Mouse (Mus musculus): Measurements from ENCODE around the gene Pnmt. TPM values are rescaled to one million over a fixed set of nuclear protein-coding genes. Genes with fewer than 3 reads are reported as not detected.

The Pnmt gene
- polyA plus RNA-seq, 1 experiment from 2014 or later = 0.49 TPM

DNA sequence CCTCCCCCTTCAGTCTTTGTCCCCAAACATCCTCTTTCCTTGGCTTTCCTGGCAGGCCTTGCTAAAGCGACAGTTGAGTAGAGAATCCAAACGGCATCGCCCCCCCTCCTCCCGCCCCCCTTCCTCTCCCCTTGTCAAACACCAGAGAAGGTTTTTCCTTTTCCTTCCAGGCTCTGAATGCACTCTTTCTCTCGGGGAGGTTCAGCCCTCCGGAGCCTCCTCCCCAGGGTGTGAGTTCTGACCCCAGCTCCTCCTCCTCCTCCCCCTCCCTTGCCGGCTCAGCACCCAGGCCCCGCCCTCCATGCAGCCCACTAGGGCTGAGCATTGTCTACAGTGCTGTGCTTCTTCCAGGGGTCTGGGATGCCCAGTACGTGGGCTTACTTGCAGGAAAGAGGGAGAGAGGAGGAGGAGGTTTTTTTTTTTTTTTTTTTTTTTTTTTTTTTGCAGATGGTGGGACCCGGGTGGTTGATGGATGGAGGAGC is 23.1 kb downstream of the Pnmt start:
- H3K4me1 ChIP-seq (ENCODE audit: control insufficient read depth, insufficient read depth, low read length) = peaks cover 21% of the 10 kb centered on the region
- no peaks in the 10 kb centered on the region for H3K36me3 ChIP-seq (ENCODE audit: control insufficient read depth, insufficient read depth, low read length)
- peak overlapping the region; percentile 48 for H3K9ac ChIP-seq (ENCODE audit: low read depth, low read length)
- DNase-seq (ENCODE audit: low spot score) (peak; percentile 75), ATAC-seq (ENCODE audit: low read depth) (peak; percentile 42)
- H3K4me3 ChIP-seq (ENCODE audit: low read depth, low read length) = peak overlapping the region; percentile 18
- no peaks in the 10 kb centered on the region for H3K9me3 ChIP-seq (ENCODE audit: control insufficient read depth, low read length)
- WGBS = under 1% methylated on average over 8 of the region's 10 CpGs
- H3K4me2 ChIP-seq (ENCODE audit: low read depth, low read length) = peak overlapping the region; percentile 35
- H3K27me3 ChIP-seq (replicated peaks; ENCODE audit: control insufficient read depth, insufficient read depth, low read length) = no peaks in the 10 kb centered on the region
- peak overlapping the region; percentile 71 for H3K27ac ChIP-seq (replicated peaks; ENCODE audit: low read depth, low read length)

DNA sequence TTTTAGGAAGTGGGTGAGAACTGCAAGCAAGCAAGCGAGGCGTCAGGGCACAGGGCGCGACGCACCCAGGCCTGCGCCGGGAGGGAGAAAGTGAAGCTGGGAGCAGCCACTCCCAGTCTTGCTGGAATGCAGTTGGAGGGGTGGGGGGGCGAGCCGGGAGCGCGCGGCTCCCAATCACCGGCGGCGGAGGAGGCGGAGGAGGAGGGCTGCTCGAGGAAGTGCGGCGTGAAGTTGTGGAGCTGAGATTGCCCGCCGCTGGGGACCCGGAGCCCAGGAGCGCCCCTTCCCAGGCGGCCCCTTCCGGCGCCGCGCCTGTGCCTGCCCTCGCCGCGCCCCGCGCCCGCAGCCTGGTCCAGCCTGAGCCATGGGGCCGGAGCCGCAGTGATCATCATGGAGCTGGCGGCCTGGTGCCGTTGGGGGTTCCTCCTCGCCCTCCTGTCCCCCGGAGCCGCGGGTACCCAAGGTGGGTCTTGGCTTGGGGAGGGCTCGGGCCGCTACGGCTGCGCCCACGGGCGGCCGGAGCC is 26.1 kb downstream of the Pnmt start, which contains the start of gene Erbb2:
TSS of gene Erbb2 (plus strand) at position 198 of the 524 bp plus-strand sequence.
- ATAC-seq (ENCODE audit: low read depth) = peak; percentile 90
- Histone ChIP-seq H3K4me1 (ENCODE audit: control insufficient read depth, insufficient read depth, low read length) (peaks cover 24% of the 10 kb centered on the region), H3K4me3 (ENCODE audit: low read depth, low read length) (peak within 1 kb of the TSS; percentile 95), H3K4me2 (ENCODE audit: low read depth, low read length) (peak within 1 kb of the TSS; percentile 73), H3K27me3 (replicated peaks; ENCODE audit: control insufficient read depth, insufficient read depth, low read length) (no peaks in the 10 kb centered on the region), H3K9me3 (ENCODE audit: control insufficient read depth, low read length) (no peaks in the 10 kb centered on the region), H3K36me3 (ENCODE audit: control insufficient read depth, insufficient read depth, low read length) (0 out of 2 replicates have a peak, but pooled peaks cover 4% of the 10 kb centered on the region), H3K9ac (ENCODE audit: low read depth, low read length) (peak within 1 kb of the TSS; percentile 92), H3K27ac (replicated peaks; ENCODE audit: low read depth, low read length) (peak within 1 kb of the TSS; percentile 98)
- DNase-seq (ENCODE audit: low spot score) = peak; percentile 94
- WGBS = 0% methylated on average over 14 of the region's 49 CpGs

DNA sequence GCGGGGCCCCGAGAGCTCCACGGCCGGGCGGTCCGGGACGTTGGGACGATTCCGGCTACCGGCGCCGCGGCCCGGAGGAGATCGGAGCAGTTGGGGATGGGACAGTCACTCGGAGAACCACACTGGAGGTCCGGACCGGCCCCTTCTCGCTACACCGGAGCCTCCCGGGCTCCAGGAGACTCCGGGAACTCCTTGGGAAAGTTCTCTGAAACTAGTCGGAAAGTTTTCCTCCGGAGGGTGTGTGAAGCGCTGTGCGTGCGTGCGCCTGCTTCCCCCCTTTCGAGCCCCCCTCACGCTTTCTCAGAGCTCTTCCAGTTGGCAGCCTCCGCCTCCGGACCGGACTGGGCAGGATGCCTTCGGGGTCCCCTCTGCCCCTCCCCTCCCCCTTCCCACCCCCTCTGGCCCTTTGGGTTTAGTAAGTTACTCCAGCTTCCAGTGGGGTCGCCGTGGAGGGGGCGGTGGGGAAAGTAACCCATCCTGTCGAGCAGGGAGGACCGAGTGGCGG is 26.6 kb downstream of the Pnmt start:
- H3K27me3 ChIP-seq (replicated peaks; ENCODE audit: control insufficient read depth, insufficient read depth, low read length) = no peaks in the 10 kb centered on the region
- H3K36me3 ChIP-seq (ENCODE audit: control insufficient read depth, insufficient read depth, low read length) = 0 out of 2 replicates have a peak, but pooled peaks cover 4% of the 10 kb centered on the region
- H3K4me1 ChIP-seq (ENCODE audit: control insufficient read depth, insufficient read depth, low read length) = peaks cover 24% of the 10 kb centered on the region
- 0% methylated on average over 21 of the region's 40 CpGs for WGBS
- peak overlapping the region; percentile 73 for H3K4me2 ChIP-seq (ENCODE audit: low read depth, low read length)
- H3K9ac ChIP-seq (ENCODE audit: low read depth, low read length) = peak overlapping the region; percentile 92
- peak; percentile 69 for ATAC-seq (ENCODE audit: low read depth)
- DNase-seq (ENCODE audit: low spot score) = peak; percentile 81
- H3K4me3 ChIP-seq (ENCODE audit: low read depth, low read length) = peak overlapping the region; percentile 95
- H3K9me3 ChIP-seq (ENCODE audit: control insufficient read depth, low read length) = no peaks in the 10 kb centered on the region
- peak overlapping the region; percentile 98 for H3K27ac ChIP-seq (replicated peaks; ENCODE audit: low read depth, low read length)

GRCm38 (mm10) chr11:98413731-98414130 is 27.5 kb downstream of the Pnmt start:
- Histone ChIP-seq H3K4me1 (ENCODE audit: control insufficient read depth, insufficient read depth, low read length) (peaks cover 23% of the 10 kb centered on the region), H3K27ac (replicated peaks; ENCODE audit: low read depth, low read length) (peak overlapping the region; percentile 98; the same call in 1 of the 2 replicates), H3K9me3 (ENCODE audit: control insufficient read depth, low read length) (no peaks in the 10 kb centered on the region), H3K4me2 (ENCODE audit: low read depth, low read length) (peak overlapping the region; percentile 73), H3K4me3 (ENCODE audit: low read depth, low read length) (peak overlapping the region; percentile 95), H3K27me3 (replicated peaks; ENCODE audit: control insufficient read depth, insufficient read depth, low read length) (no peaks in the 10 kb centered on the region), H3K9ac (ENCODE audit: low read depth, low read length) (peak overlapping the region; percentile 92), H3K36me3 (ENCODE audit: control insufficient read depth, insufficient read depth, low read length) (0 out of 2 replicates have a peak, but pooled peaks cover 4% of the 10 kb centered on the region)
- ATAC-seq (ENCODE audit: low read depth) (no peak), DNase-seq (ENCODE audit: low spot score) (no peak)
- WGBS = 13% methylated on average over 7 of the region's 7 CpGs

GRCm38 (mm10) chr11:98414162-98414561 is 27.9 kb downstream of the Pnmt start:
- ATAC-seq (ENCODE audit: low read depth) (no peak), DNase-seq (ENCODE audit: low spot score) (no peak)
- no peaks in the 10 kb centered on the region for H3K9me3 ChIP-seq (ENCODE audit: control insufficient read depth, low read length)
- WGBS = 13% methylated on average over 1 of the region's 2 CpGs
- no peaks in the 10 kb centered on the region for H3K27me3 ChIP-seq (replicated peaks; ENCODE audit: control insufficient read depth, insufficient read depth, low read length)
- peak overlapping the region; percentile 73 for H3K4me2 ChIP-seq (ENCODE audit: low read depth, low read length)
- H3K4me3 ChIP-seq (ENCODE audit: low read depth, low read length) = peak overlapping the region; percentile 95
- H3K36me3 ChIP-seq (ENCODE audit: control insufficient read depth, insufficient read depth, low read length) = peaks cover 8% of the 10 kb centered on the region; the same call in 1 of the 2 replicates
- peak overlapping the region; percentile 92 for H3K9ac ChIP-seq (ENCODE audit: low read depth, low read length)
- H3K27ac ChIP-seq (replicated peaks; ENCODE audit: low read depth, low read length) = no peak overlapping the region
- peaks cover 19% of the 10 kb centered on the region for H3K4me1 ChIP-seq (ENCODE audit: control insufficient read depth, insufficient read depth, low read length)

DNA sequence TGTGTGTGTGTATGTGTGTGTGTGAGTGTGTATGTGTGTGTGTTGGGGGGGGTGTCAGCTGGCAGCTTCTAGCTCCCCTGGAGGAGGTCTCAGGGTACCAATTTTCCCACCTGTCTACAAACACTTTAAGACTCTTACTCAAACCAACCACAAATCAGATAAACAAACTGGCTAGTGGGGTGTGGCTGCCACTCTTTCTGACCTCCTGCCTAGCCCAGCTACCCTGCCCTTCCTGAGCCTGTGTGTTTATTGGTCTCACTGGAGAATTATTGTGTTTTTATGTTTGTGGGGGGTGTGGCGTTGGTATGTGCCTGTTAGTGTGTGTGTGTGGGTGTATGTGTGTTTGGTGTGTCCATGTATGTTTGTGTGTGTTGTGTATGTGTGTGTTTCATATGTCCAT is 30.8 kb downstream of the Pnmt start:
- Histone ChIP-seq H3K4me1 (ENCODE audit: control insufficient read depth, insufficient read depth, low read length) (peaks cover 10% of the 10 kb centered on the region), H3K36me3 (ENCODE audit: control insufficient read depth, insufficient read depth, low read length) (peaks cover 34% of the 10 kb centered on the region), H3K4me3 (ENCODE audit: low read depth, low read length) (no peak overlapping the region), H3K4me2 (ENCODE audit: low read depth, low read length) (no peak overlapping the region), H3K9me3 (ENCODE audit: control insufficient read depth, low read length) (no peaks in the 10 kb centered on the region), H3K27ac (replicated peaks; ENCODE audit: low read depth, low read length) (no peak overlapping the region), H3K9ac (ENCODE audit: low read depth, low read length) (no peak overlapping the region), H3K27me3 (replicated peaks; ENCODE audit: control insufficient read depth, insufficient read depth, low read length) (no peaks in the 10 kb centered on the region)
- DNase-seq (ENCODE audit: low spot score) = no peak
- WGBS = 71% methylated on average over 1 of the region's 1 CpGs
- ATAC-seq (ENCODE audit: low read depth) = no peak

GRCm38 (mm10) chr11:98418273-98418672 is 32.0 kb downstream of the Pnmt start:
- WGBS = 63% methylated on average over 3 of the region's 6 CpGs
- Histone ChIP-seq H3K9ac (ENCODE audit: low read depth, low read length) (no peak overlapping the region), H3K9me3 (ENCODE audit: control insufficient read depth, low read length) (no peaks in the 10 kb centered on the region), H3K4me1 (ENCODE audit: control insufficient read depth, insufficient read depth, low read length) (peaks cover 10% of the 10 kb centered on the region), H3K27ac (replicated peaks; ENCODE audit: low read depth, low read length) (no peak overlapping the region; the same call in 1 of the 2 replicates), H3K36me3 (ENCODE audit: control insufficient read depth, insufficient read depth, low read length) (peaks cover 46% of the 10 kb centered on the region), H3K4me2 (ENCODE audit: low read depth, low read length) (no peak overlapping the region), H3K27me3 (replicated peaks; ENCODE audit: control insufficient read depth, insufficient read depth, low read length) (no peaks in the 10 kb centered on the region), H3K4me3 (ENCODE audit: low read depth, low read length) (no peak overlapping the region)
- ATAC-seq (ENCODE audit: low read depth) (0 out of 2 replicates have a peak, but pooled peaks have one; percentile 31), DNase-seq (ENCODE audit: low spot score) (peak; percentile 30)

DNA sequence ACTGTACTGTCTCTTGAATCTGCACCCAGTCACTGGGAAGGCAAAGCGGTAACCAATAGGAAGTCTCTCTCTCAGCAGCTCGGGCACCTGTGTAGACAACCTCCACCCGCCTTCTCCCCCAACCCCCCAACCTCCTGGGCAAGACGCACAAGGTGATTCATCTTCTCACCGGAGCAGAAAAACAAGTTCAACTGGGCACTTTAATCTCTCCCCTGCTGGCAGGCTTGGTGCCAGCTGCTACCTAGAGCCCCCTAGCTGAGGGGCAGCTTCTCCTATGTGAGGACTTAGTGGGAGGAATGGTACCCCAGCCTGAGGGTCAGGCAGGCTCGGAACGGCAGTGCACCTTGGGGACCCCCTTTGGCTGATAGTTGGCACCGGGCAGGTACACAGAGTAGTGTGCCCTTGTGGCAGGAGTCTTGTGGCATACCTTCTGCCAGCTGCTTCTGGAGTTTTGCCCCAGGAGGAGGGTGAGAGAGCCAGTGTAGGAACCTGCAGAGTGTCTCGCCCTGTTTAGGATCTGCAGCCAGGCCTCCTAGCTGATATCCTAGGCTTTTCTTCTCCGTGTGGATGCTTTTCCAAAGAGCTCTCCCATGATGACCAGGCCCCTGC is 32.8 kb downstream of the Pnmt start:
- no peak overlapping the region for H3K4me3 ChIP-seq (ENCODE audit: low read depth, low read length)
- peaks cover 4% of the 10 kb centered on the region for H3K4me1 ChIP-seq (ENCODE audit: control insufficient read depth, insufficient read depth, low read length)
- H3K9ac ChIP-seq (ENCODE audit: low read depth, low read length) = no peak overlapping the region
- H3K27ac ChIP-seq (replicated peaks; ENCODE audit: low read depth, low read length) = no peak overlapping the region; the same call in 1 of the 2 replicates
- ATAC-seq (ENCODE audit: low read depth) = peak; percentile 48; the same call in 1 of the 2 replicates
- WGBS = 77% methylated on average over 10 of the region's 10 CpGs
- no peaks in the 10 kb centered on the region for H3K27me3 ChIP-seq (replicated peaks; ENCODE audit: control insufficient read depth, insufficient read depth, low read length)
- H3K36me3 ChIP-seq (ENCODE audit: control insufficient read depth, insufficient read depth, low read length) = peaks cover 53% of the 10 kb centered on the region
- H3K4me2 ChIP-seq (ENCODE audit: low read depth, low read length) = no peak overlapping the region
- no peaks in the 10 kb centered on the region for H3K9me3 ChIP-seq (ENCODE audit: control insufficient read depth, low read length)
- peak; percentile 78 for DNase-seq (ENCODE audit: low spot score)

Measured in embryonic facial prominence, embryonic 14.5 days (tissue).